Mouse (Mus musculus) neural tube, postnatal 0 days (tissue): ENCODE data around the gene Rem2. TPM values are rescaled to one million over a fixed set of nuclear protein-coding genes. Genes with fewer than 3 reads are reported as not detected.

Experiments used
- polyA plus RNA-seq: library from polyadenylated mRNA; unstranded; fragments of >200 nt; fragmentation: Nextera tagmentation; extraction: Ambion mirVana; gene quantifications from 2 replicates; pipeline ENCODE4 v1.2.1, GENCODE M21; 2015

Gene Rem2
- polyA plus RNA-seq: 23.2 and 23.7 TPM in 2 replicates

DNA sequence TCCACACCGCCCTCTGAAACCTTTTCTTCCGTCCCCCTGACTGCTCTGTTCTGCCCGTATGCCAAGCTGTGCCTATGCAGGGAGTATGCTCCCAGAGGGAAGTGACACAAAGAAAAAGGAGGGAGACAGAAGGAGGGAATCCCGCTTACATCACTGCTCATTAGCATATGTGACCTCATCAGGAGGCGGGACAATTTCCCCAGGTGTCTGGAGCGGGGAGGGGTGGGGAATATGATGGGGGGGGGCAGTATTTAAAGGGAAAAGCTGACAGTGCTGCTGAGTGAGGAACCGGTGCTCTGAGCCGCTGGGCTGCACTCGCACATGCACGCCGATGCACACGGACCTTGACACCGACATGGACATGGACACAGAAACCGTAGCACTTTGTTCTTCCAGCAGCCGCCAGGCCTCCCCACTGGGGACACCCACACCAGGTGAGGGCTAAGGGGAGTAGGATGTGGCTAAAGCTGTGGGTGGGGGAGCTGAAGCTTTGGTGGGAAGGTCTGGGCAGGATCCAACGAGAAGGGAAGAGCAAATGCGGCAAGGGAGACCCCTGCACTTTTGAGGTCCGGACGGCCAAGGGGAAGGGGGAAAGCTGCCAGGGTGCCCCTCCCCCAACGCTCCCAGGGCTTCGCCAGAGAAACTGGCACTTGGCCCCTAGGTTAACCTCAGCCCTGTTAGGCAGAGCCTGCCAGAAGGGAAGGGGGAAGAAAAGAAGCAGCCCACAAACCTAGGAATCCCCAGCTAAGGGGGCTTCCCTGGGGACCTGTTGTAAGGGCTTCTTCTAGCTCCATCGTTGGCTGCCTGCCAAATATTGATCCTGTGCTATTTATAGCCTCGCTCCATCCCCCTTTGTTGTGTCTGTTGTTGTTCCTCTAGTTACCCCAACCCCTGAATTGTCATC is at the start of gene Rem2:
Gene Rem2 (plus strand): TSS at position 160 of the 904 bp plus-strand sequence.

DNA sequence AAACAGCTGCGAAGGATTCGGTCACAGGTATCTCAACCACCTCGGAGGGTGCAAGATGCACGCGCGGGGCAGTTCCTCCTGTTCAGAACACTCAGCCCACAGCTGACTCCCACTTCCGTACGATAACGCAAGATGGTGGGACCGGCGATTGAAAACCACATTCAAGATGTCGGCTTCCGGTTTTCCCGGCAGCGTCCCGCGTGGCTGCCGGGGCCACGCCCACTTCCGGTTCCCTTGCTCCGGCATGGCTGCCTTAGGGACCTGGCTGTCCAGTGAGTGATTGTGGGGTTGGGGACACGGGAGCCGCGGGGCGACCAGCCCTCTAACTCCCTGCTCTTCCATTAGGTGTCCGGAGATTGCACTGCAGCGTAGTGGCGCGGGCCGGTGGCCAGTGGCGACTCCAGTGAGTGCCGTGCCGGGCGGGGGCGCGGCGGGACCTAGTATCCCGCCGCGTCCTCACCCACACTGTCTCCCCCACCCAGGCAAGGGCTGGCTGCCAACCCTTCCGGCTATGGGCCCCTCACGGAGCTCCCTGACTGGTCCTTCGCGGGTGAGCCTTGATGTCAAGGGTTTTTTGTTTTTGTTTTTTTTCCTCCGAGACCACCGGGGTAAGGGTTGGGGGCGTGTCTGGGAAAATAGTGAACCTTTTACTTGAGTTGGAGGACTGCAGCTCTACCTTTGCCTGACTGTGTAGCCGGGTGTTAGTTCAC is 49.1 kb upstream of the Rem2 start, which contains the start of gene Mrpl52:
Gene Mrpl52 (plus strand): TSS at position 221 of the 710 bp plus-strand sequence.

DNA sequence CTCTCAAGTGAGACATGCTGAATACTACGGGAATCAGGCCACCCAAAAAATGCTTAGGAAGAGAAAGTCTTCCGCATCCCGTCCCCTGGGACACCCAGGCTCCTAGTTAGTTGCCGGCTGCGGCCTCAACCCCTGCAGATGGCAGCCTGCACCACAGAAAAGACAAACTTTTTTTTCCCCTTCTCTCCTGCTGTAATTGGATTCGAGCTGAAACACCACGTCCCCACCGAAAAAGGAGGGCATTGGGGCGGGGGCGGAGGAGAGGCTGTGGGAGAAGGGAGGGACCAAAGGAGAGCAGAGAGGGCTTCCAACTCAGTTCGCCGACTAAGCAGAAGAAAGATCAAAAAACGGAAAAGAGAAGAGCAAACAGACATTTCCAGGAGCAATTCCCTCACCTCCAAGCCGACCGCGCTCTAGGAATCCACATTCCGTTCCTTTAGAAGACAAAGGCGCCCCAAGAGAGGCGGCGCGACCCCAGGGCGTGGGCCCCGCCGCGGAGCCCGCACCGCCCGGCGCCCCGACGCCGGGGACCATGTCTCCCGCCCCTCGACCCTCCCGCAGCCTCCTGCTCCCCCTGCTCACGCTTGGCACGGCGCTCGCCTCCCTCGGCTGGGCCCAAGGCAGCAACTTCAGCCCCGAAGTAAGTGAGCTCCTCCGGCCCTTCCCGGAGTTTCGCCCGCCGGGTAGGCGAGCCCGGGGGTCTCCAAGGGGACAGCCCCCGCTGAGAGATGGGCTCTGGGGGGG is 44.4 kb upstream of the Rem2 start, which contains the start of gene Mmp14:
Gene Mmp14 (plus strand): TSS at position 279 of the 744 bp plus-strand sequence.

DNA sequence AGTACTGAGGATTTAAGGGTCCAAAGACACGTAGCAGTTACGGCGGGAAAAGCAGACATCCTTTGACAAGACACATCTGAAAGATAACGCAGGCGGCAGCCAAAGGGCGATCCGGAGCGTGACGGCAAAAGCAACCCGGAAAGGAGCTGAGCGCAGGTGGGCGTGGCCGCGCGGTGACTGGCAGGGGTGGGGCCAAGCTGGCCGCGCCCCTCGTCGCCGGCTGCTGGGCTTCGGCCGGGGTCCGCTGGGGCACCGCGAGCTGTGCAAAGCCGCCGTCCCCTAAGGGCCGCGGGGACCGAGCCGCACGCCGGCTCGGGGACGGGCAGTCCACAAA is 12.0 kb upstream of the Rem2 start, which contains the start of gene Lrp10:
Gene Lrp10 (plus strand): TSS at position 179 of the 334 bp plus-strand sequence.

Other genes with a start within 250 kb of the Rem2 start
- gene Dad1, start 222.0 kb upstream of the Rem2 start, polyA plus RNA-seq: 475 and 489 TPM in 2 replicates
- 85.2 and 91.3 TPM in 2 replicates for gene Abhd4, start 221.9 kb upstream of the Rem2 start, polyA plus RNA-seq
- gene Olfr49, start 191.2 kb upstream of the Rem2 start, polyA plus RNA-seq: not detected in 2 replicates
- 75.3 and 75.9 TPM in 2 replicates for gene Oxa1l, start 115.3 kb upstream of the Rem2 start, polyA plus RNA-seq
- 4.7 and 5.0 TPM in 2 replicates for gene Slc7a7, start 58.3 kb upstream of the Rem2 start, polyA plus RNA-seq
- gene Mrpl52, start 49.2 kb upstream of the Rem2 start, polyA plus RNA-seq: 297 and 329 TPM in 2 replicates
- gene Mmp14, start 44.5 kb upstream of the Rem2 start, polyA plus RNA-seq: 56.7 and 58.8 TPM in 2 replicates
- 40.6 and 41.8 TPM in 2 replicates for gene Lrp10, start 12.0 kb upstream of the Rem2 start, polyA plus RNA-seq
- 72.7 and 80.7 TPM in 2 replicates for gene Prmt5, start 41.4 kb downstream of the Rem2 start, polyA plus RNA-seq
- 23.6 and 23.9 TPM in 2 replicates for gene Haus4, start 78.5 kb downstream of the Rem2 start, polyA plus RNA-seq
- gene Ajuba, start 101.5 kb downstream of the Rem2 start, polyA plus RNA-seq: 4.7 and 4.9 TPM in 2 replicates
- 3.2 and 4.7 TPM in 2 replicates for gene 4931414P19Rik, start 129.9 kb downstream of the Rem2 start, polyA plus RNA-seq
- gene Psmb5, start 141.9 kb downstream of the Rem2 start, polyA plus RNA-seq: 419 and 456 TPM in 2 replicates
- 0.04 and 0.34 TPM in 2 replicates for gene Psmb11, start 145.3 kb downstream of the Rem2 start, polyA plus RNA-seq
- not detected in 2 replicates for gene Gm17606, start 164.9 kb downstream of the Rem2 start, polyA plus RNA-seq
- 12.4 and 12.7 TPM in 2 replicates for gene Cdh24, start 165.3 kb downstream of the Rem2 start, polyA plus RNA-seq
- gene 1700123O20Rik, start 210.1 kb downstream of the Rem2 start, polyA plus RNA-seq: 61.4 and 65.9 TPM in 2 replicates
- 92.8 and 99.3 TPM in 2 replicates for gene Acin1, start 210.8 kb downstream of the Rem2 start, polyA plus RNA-seq
- 0.22 and 0.23 TPM in 2 replicates for gene Gm29776, start 222.7 kb downstream of the Rem2 start, polyA plus RNA-seq
- 0.17 TPM in 1 of 2 replicates, not detected in the other for gene Cebpe, start 236.1 kb downstream of the Rem2 start, polyA plus RNA-seq